Mouse (Mus musculus) forebrain, embryonic 16.5 days (tissue): ENCODE data around the gene Sdr39u1. TPM values are rescaled to one million over a fixed set of nuclear protein-coding genes. Genes with fewer than 3 reads are reported as not detected.

Source experiments
- ATAC-seq: fragments of 200-750 bp; cut with Nextera tagmentation; 2 replicates; pipeline ENCODE4 v1.8.0; 2017; ENCODE audit warnings: mild to moderate bottlenecking, moderate library complexity
- H3K27ac ChIP-seq: fragments of 300-500 bp; sonication (generic); 2 replicates; pipeline ENCODE4 v1.5.1; 2014; ENCODE audit warnings: low read length, control low read depth
- H3K27me3 ChIP-seq: fragments of 300-500 bp; sonication (generic); replicated peaks from 2 replicates; pipeline ENCODE4 v1.6.1; 2014; ENCODE audit warnings: low read length; ENCODE audit not compliant: control insufficient read depth, insufficient read depth
- H3K36me3 ChIP-seq: fragments of 300-500 bp; sonication (generic); 2 replicates; pipeline ENCODE4 v1.6.1; 2014; ENCODE audit not compliant: control insufficient read depth, insufficient read depth
- H3K4me1 ChIP-seq: fragments of 300-500 bp; sonication (generic); replicated peaks from 2 replicates; pipeline ENCODE4 v1.6.1; 2014; ENCODE audit warnings: low read length; ENCODE audit not compliant: control insufficient read depth, insufficient read depth
- H3K4me2 ChIP-seq: fragments of 300-500 bp; sonication (generic); 2 replicates; pipeline ENCODE4 v1.6.1; 2014; ENCODE audit warnings: mild to moderate bottlenecking, low read length, control low read depth
- H3K4me3 ChIP-seq: fragments of 300-500 bp; sonication (generic); replicated peaks from 2 replicates; pipeline ENCODE4 v1.5.1; 2014; ENCODE audit warnings: mild to moderate bottlenecking, low read length, control low read depth
- H3K9ac ChIP-seq: fragments of 300-500 bp; sonication (generic); replicated peaks from 2 replicates; pipeline ENCODE4 v1.6.1; 2014; ENCODE audit warnings: low read depth, low read length, control low read depth
- H3K9me3 ChIP-seq: fragments of 300-500 bp; sonication (generic); 2 replicates; pipeline ENCODE4 v1.6.1; 2016; ENCODE audit warnings: low read length; ENCODE audit not compliant: control insufficient read depth
- WGBS: fragments of 180-500 bp; shearing (Covaris S2); extraction: QIAGEN DNeasy Blood & Tissue Kit; methylation state at CpG from one replicate; pipeline ENCODE4 v1.1.7; 2014; 5-methylcytosine and 5-hydroxymethylcytosine counted together
- polyA plus RNA-seq: library from polyadenylated mRNA; unstranded; fragments of >200 nt; fragmentation: Nextera tagmentation; extraction: Ambion mirVana; gene quantifications from 2 replicates; pipeline ENCODE4 v1.2.1, GENCODE M21; 2015

Gene Sdr39u1
- 102 and 128 TPM in 2 replicates for polyA plus RNA-seq

- Histone ChIP-seq H3K4me1 (peaks cover 16% of the 10 kb centered on the region), H3K4me2 (peak within 1 kb of the TSS; percentile 92), H3K27ac (peak within 1 kb of the TSS; percentile 83), H3K9me3 (no peaks in the 10 kb centered on the region), H3K27me3 (no peaks in the 10 kb centered on the region), H3K9ac (peak within 1 kb of the TSS; percentile 69), H3K36me3 (peaks cover 2% of the 10 kb centered on the region; the same call in 1 of the 2 replicates), H3K4me3 (peak within 1 kb of the TSS; percentile 63)
- WGBS = 2% methylated on average over 39 of the region's 39 CpGs
- ATAC-seq = peak; percentile 97
Measured at GRCm38 (mm10) chr14:55899701-55900413, at the start of gene Sdr39u1. Sdr39u1 (minus strand) TSS chr14:55900293.

- no peaks in the 10 kb centered on the region for H3K36me3 ChIP-seq
- 89% methylated on average over 2 of the region's 2 CpGs for WGBS
- no peak overlapping the region for H3K9ac ChIP-seq
- H3K4me3 ChIP-seq = no peak overlapping the region
- H3K9me3 ChIP-seq = no peaks in the 10 kb centered on the region
- no peak overlapping the region for H3K27ac ChIP-seq
- no peaks in the 10 kb centered on the region for H3K4me1 ChIP-seq
- ATAC-seq = no peak
- H3K27me3 ChIP-seq = no peaks in the 10 kb centered on the region
- no peak overlapping the region for H3K4me2 ChIP-seq
Measured at GRCm38 (mm10) chr14:55946269-55946969, 46.3 kb upstream of the Sdr39u1 start.

- no peak within 1 kb of the TSS for H3K4me2 ChIP-seq
Measured at GRCm38 (mm10) chr14:55944575-55944974, 44.5 kb upstream of the Sdr39u1 start, which contains the start of gene Cma1. Cma1 (minus strand) TSS chr14:55944675.

GRCm38 (mm10) chr14:55943601-55944000 lies 43.5 kb upstream of the Sdr39u1 start:
- no peak overlapping the region for H3K4me2 ChIP-seq
- no peaks in the 10 kb centered on the region for H3K36me3 ChIP-seq
- no peaks in the 10 kb centered on the region for H3K4me1 ChIP-seq
- H3K9me3 ChIP-seq = no peaks in the 10 kb centered on the region
- 85% methylated on average over 11 of the region's 11 CpGs for WGBS
- H3K4me3 ChIP-seq = no peak overlapping the region
- no peak overlapping the region for H3K27ac ChIP-seq
- H3K27me3 ChIP-seq = no peaks in the 10 kb centered on the region
- ATAC-seq = no peak
- no peak overlapping the region for H3K9ac ChIP-seq

More at GRCm38 (mm10) chr14:55944575-55944974, 44.5 kb upstream of the Sdr39u1 start, which contains the start of gene Cma1:
- no peaks in the 10 kb centered on the region for H3K36me3 ChIP-seq
- H3K9me3 ChIP-seq = no peaks in the 10 kb centered on the region
- no peak within 1 kb of the TSS for H3K9ac ChIP-seq
- no peaks in the 10 kb centered on the region for H3K27me3 ChIP-seq
- 89% methylated on average over 4 of the region's 4 CpGs for WGBS
- H3K4me3 ChIP-seq = no peak within 1 kb of the TSS
- no peak for ATAC-seq
- H3K27ac ChIP-seq = no peak within 1 kb of the TSS
- no peaks in the 10 kb centered on the region for H3K4me1 ChIP-seq

GRCm38 (mm10) chr14:55940070-55940800 lies 40.1 kb upstream of the Sdr39u1 start:
- Histone ChIP-seq H3K36me3 (no peaks in the 10 kb centered on the region), H3K27ac (no peak overlapping the region), H3K4me3 (no peak overlapping the region), H3K4me2 (no peak overlapping the region), H3K27me3 (no peaks in the 10 kb centered on the region), H3K9me3 (no peaks in the 10 kb centered on the region), H3K4me1 (no peaks in the 10 kb centered on the region), H3K9ac (no peak overlapping the region)
- ATAC-seq = no peak
- 57% methylated on average over 7 of the region's 7 CpGs for WGBS

- H3K27ac ChIP-seq = no peak overlapping the region
- H3K27me3 ChIP-seq = no peaks in the 10 kb centered on the region
- no peak overlapping the region for H3K9ac ChIP-seq
- H3K4me3 ChIP-seq = no peak overlapping the region
- no peaks in the 10 kb centered on the region for H3K9me3 ChIP-seq
- WGBS = 65% methylated on average over 7 of the region's 7 CpGs
- H3K4me2 ChIP-seq = no peak overlapping the region
- H3K4me1 ChIP-seq = no peaks in the 10 kb centered on the region
- ATAC-seq = no peak
- H3K36me3 ChIP-seq = no peaks in the 10 kb centered on the region
Measured at GRCm38 (mm10) chr14:55933586-55933985, 33.5 kb upstream of the Sdr39u1 start.

GRCm38 (mm10) chr14:55929263-55929997 lies 29.3 kb upstream of the Sdr39u1 start:
- Histone ChIP-seq H3K9ac (no peak overlapping the region), H3K4me1 (no peaks in the 10 kb centered on the region), H3K9me3 (no peaks in the 10 kb centered on the region), H3K4me3 (no peak overlapping the region), H3K4me2 (no peak overlapping the region), H3K27me3 (no peaks in the 10 kb centered on the region), H3K36me3 (no peaks in the 10 kb centered on the region), H3K27ac (no peak overlapping the region)
- 86% methylated on average over 12 of the region's 12 CpGs for WGBS
- no peak for ATAC-seq

- Histone ChIP-seq H3K4me2 (no peak overlapping the region), H3K9ac (no peak overlapping the region), H3K4me1 (no peaks in the 10 kb centered on the region), H3K9me3 (no peaks in the 10 kb centered on the region), H3K36me3 (no peaks in the 10 kb centered on the region), H3K27ac (no peak overlapping the region), H3K4me3 (no peak overlapping the region), H3K27me3 (no peaks in the 10 kb centered on the region)
- ATAC-seq = no peak
- WGBS = 91% methylated on average over 4 of the region's 4 CpGs
Measured at GRCm38 (mm10) chr14:55926847-55927246, 26.8 kb upstream of the Sdr39u1 start.
